Mouse (Mus musculus): ENCODE measurements around the gene Hormad2.

The Hormad2 gene

DNA sequence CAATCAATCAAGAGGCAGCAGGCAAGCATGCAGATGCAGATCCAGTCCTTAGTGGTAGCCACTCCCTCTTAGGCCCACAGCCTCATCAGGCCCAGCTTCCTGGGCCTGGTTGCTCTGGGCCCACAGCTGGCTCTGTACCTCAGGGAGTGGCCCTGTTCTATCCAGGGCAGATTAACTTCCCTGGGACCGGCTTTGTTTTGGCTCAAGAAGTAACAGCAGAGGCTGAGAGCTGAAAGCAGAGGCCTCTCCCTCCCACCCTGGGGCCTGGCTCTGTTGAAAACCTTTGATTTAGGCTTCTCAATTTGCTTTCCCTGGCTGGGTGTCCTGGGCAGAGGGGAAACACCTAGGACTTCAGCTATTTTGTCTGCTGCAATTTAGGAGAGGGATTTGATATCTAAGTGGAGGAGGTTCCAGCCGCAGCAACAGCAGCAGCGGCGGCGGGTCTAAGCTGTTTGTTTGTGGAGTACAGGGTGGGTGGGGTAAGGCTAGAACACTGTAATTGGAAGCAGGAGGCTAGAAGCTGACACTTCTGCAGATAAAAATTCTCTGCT, 138.5 kb downstream of the Hormad2 start:
- DNase-seq (ENCODE audit: low read depth, low spot score): no peak

DNA sequence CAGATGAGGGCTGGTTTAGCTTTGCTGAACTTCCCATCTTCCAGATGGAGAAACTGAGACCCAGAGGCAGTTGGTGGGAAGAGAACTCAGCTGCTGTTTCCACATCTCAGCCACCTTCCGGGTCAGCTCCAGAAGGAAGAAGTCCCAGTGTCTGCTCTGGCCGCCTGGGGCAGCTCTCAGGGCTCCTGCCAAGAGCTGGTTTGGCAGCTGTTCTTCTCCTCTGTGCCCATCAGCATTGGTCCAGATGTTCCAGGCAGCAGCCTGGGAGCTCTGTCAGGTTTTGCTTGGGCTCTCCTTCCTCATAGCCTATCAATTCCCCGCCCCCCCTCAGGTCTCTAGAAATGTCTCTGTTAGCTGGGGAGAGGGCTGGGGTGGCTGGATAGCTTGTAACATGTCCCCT, 140.2 kb downstream of the Hormad2 start:
- DNase-seq (ENCODE audit: low read depth, low spot score): no peak

DNA sequence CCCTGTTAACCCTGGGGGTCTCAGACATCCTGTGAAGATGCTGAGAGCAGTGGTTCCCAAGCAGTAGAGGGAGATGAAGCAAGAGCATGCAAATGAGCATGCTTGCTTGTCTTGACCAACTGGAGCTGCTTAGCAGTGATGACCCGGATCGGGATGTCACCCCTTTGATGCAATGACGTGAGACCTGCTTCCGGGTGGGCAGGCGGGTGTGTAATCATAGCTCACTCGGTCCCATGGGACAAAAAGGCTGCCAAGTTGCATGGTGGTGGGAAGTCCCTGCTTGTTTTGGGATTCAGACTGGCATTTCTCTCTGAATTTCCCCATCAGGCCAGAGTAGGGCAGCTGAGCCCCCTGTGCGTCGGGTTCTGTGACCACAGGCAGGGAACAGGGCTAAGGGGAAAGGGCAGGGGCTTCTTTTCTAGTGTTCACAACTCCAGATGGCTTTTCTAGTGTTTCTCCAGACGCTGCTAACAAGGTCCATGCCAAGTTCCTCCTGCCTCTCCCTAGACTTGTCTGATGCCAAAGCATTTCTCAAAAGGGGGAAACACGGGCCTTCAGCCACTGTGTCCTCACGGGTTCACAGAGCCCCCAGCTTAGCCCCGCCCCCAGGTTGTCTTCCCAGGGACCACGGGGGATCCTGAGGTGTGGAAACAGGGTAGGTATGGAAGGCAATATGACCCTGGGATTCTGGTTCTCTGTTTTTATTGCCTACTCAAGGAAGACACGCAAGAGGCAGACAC, 141.0 kb downstream of the Hormad2 start:
- DNase-seq (ENCODE audit: low read depth, low spot score): no peak

DNA sequence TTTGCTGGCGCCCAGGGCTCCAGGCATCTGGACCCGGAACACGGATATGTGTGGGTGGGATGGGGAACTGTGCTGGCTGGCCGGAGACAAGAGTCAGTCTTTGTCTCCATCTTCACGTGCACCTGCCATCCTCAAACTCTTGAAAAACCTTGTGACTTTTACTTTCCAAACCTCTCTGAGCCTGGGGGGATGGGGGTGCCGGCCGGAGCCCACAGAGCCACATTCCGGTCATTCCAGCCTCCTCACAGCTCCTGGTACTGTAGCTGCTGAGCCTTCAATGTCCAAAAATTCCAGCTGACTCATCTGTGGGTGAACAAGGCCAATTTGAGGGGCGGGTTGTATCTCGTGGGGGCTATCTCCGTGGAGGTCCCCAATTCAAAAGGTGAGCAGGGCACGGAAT, 141.7 kb downstream of the Hormad2 start:
- no peak for DNase-seq (ENCODE audit: low read depth, low spot score)

DNA sequence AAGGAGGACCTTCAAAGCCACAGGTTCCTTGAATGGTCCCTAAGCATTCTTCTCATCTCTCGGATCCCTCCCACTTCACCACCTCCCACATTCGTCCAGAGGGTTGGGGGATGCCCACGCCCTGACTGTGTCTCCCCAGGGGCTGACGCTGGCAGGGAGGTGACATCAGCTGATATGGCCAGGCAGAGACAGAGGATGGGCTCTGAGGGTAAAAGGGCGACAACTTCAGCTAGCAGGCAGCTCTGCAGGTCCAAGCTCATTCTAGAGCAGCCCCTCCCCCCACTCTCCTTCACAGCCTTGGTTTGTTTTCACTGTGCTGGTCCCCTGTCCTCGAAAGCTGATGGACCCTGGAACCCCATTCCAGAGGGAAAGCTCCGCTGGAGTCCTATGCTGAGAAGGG, 142.3 kb downstream of the Hormad2 start:
- DNase-seq (ENCODE audit: low read depth, low spot score): no peak

DNA sequence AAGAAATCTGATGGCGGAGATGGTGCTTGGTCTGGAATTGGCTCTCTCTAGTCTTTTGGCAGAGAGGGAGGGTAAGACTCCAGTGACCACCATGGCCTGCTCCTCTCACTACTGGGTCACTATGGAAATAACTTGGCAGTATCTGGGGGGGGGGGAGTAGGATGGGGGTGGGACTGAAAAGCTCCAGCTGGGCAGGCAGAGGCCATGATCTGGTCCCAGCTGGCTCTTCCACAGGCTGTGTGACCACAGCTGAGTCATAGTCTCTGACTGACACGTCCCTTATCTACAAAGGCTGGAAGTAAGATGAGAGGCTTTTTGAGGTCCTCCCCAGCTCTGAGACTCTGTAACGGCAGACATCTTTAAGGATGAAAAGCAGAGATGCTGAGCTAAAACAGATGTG, 143.2 kb downstream of the Hormad2 start:
- DNase-seq (ENCODE audit: low read depth, low spot score): no peak

DNA sequence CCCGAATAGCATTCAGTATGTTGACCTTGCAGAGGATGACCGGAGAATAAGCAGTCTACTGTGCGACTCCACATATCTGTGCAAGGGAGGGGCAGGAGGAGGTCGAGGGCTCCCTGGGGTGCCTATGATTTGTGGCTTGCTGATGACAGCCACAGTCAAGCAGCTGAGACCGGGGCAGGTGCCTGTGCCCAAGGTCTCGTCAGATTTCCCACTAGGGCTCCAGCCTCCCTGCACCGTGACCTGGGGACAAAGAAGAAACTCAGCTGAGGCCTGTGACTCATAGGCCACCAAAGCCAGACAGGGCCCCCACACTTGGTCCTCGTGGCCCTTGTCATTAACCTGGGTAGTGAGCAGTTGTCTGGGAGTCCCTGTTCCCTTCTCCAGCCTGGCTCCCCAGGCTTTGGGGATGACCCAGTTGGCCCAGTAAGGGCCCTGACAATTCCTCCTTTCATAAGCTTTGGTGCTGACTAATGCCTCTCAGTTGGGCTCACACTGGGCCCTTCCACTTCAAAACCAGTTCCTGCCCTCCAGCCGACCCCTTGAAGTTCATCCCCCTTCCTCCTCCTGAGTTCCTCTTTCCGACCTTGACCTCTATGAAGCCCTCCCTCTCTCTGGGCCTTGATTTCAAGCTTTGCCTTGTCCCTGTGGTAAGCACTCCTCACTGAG, 144.2 kb downstream of the Hormad2 start:
- no peak for DNase-seq (ENCODE audit: low read depth, low spot score)

Data from CD4-positive helper T cell, adult 2 months (primary cell).